Mouse (Mus musculus) left cerebral cortex, adult 6 months (tissue): ENCODE measurements around the gene Fmo1. TPM values are rescaled to one million over a fixed set of nuclear protein-coding genes. Genes with fewer than 3 reads are reported as not detected.

Experiments
- long read RNA-seq, 2 experiments: library from polyadenylated mRNA; unstranded; transcript quantifications; one replicate each; pipeline ENCODE4 v2.0.0; 2019 to 2020
- polyA plus RNA-seq: library from polyadenylated mRNA; unstranded; fragments of <200 nt; fragmentation: Nextera tagmentation; gene quantifications from 2 replicates; pipeline ENCODE4 v1.2.3, GENCODE M21; 2021

The Fmo1 gene
- 6.4 and 8.6 TPM in 2 replicates for polyA plus RNA-seq
- long read RNA-seq, experiment 1, partial matches to known transcripts: 10 of 21 reads
- long read RNA-seq, experiment 1, other reads (novel, unspliced or antisense): 10 of 21 reads
- long read RNA-seq, experiment 2, partial matches to known transcripts: 2 of 4 reads
- long read RNA-seq, experiment 2, other reads (novel, unspliced or antisense): 2 of 4 reads

DNA sequence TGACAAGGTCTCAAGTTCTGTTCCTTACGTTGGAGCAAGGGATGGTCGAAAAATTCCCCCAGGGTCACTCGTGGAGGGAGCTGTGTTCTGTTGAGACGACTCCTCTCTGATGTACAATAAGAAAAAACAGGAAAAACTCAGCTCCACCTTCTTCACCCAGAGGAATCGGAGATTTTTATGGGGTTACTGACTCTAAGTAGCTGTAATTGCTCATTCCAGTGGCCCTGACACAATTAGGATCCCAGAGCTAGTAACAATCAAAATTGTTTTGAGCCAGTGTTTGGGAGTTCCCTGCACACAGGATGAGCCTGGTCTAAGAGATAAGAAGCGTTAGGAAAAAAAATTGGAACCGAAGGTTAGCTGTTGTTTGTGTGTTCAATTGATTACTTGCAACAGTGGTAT is at the start of gene Fmo1:
Gene Fmo1, minus strand, starts transcription at position 331 of the 402 bp plus-strand sequence.

DNA sequence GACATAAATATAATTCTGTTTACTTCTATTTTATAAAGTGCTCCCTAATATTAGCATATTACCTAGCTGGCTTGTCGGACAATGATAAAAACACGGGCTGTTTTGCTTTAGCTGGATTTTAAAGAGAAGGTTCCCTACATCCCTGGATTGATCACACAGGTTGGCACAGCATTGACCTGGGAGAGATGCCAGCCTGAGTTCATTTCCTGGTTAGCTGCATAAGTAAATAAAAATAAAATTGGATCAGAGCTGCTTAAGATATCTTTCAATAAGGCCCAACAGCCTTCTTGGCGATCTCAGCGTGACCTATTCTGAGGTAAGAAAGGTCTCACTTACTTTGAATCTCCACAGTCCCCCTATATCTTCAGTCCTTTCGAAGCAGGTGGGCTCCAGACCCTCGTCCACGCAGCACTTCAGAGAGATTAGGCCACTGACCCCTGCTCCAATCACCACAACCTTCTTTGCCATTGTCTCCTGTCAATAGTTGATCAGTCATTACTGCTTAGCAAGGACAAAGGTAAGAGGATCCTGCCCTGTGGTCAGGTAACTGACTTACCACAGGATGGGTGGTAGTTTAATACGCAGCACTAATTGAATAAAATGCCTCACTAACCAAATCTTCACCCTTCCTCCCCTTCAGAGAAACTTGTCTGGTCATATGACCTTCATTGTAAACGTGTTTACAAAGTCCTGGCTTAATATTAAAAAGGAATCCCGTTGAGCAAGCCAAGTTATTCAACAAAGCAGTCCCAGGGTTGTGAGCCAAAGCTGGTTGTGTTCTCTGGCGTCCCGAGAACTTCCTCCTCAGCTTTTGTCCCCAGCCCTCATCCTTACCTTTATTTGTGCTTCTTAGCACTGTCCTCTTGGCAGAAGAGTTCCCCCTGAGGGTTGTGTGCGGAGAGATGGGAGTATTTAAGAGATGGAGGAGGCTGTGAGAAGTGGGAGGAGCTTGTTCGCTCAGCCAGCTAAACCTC is 31.7 kb upstream of the Fmo1 start, which contains the start of gene Fmo2:
Gene Fmo2, minus strand, starts transcription at position 889 of the 974 bp plus-strand sequence.

DNA sequence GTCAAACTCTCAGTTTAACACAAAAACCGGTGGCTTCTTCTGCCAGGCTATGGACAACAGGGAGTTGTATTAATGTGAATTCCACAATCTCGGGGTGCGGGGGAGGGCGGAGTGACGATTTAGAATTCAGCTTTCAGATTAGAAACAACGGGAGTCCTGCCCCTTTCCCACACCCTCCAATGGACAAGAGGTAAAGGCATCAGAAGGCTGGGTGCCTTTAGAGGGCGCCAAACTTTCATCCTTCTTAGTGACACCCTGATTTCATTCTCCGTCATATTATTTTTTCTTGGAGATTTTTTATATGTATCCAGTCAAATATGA is 52.6 kb downstream of the Fmo1 start, which contains the start of gene Fmo4:
Gene Fmo4, minus strand, starts transcription at position 137 of the 321 bp plus-strand sequence.

Other genes starting within 250 kb of the Fmo1 start
- 19.5 and 21.6 TPM in 2 replicates for gene Myoc, start 227.5 kb downstream of the Fmo1 start, polyA plus RNA-seq
- gene Myocos, start 208.4 kb downstream of the Fmo1 start, polyA plus RNA-seq: not detected in 2 replicates
- gene Prrc2c, start 126.1 kb downstream of the Fmo1 start, polyA plus RNA-seq: 57.4 and 70.5 TPM in 2 replicates
- not detected in 2 replicates for gene Fmo4, start 52.6 kb downstream of the Fmo1 start, polyA plus RNA-seq
- 0.88 and 2.0 TPM in 2 replicates for gene Fmo2, start 32.1 kb upstream of the Fmo1 start, polyA plus RNA-seq
- not detected in 2 replicates for gene Fmo6, start 70.9 kb upstream of the Fmo1 start, polyA plus RNA-seq
- not detected in 2 replicates for gene Fmo3, start 117.9 kb upstream of the Fmo1 start, polyA plus RNA-seq
- gene Mroh9, start 219.1 kb upstream of the Fmo1 start, polyA plus RNA-seq: not detected in 2 replicates